Mouse (Mus musculus): ENCODE measurements at regions not wholly inside any gene's neighbourhood (a gene's known extent, or its start where the extent isn't known, plus 50 kb on each side); places are given as distances from the start of the nearest gene placed in this dataset.

DNA sequence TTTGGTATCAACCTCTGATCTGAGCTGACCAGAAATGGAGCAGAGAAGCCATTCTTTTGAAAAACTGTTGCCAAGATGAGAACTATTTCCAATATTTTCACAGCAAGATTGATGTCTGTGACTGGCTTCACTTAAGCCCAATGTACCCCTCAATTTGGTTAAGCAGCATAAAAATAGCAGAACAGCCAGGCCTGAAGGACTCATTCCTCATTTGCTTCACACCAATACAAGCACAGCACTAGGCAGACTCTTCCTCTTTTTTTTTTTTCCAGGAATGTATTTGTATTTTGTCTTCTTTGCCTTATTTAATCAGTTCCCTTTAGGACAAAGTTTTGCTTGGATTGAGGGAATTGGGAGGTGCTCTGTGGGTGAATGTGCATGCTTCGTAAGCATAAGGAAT, 441.4 kb upstream of the Btbd3 start:
- TF ChIP-seq CHD2 (IDR thresholded peaks at IDR 0.05; ENCODE audit: low read depth, low read length) (no peak), MAFK (IDR thresholded peaks at IDR 0.05; ENCODE audit: insufficient read depth, low read depth, low read length) (no peak)

Measured in ES-E14 (cell line).